In the genomic region with DNA sequence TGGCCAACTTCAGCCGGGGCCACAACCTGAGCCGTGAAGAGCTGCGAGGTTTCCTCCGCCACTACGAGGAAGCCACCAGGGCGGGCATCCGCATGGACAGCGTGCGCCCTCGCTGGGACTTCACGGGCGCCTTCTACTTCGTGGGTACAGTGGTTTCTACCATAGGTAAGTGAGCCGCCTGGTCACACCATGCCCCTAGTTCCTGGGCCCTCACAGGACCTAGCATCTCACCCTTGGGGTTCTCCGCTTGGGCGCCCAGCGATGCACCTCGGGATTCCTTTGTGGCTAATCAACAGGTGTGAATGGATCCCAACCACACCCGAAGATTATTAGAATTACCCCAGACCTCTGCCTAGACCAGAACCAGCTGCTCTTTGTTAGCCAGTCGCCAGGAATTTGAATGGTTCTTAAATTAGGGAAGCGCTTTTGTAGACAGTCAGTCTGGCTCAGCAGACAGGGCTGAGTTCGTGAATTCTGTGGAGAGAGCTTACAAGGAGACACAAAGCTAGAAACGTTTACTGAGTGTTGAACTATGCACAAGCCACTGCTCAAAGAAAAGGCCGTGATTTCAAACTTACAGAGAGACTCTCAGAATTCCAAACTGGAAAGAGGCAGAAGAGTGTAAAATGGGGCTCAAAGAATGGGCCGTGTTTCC, we compare ENCODE assay signal across 8 mouse cellular contexts. TPM values are rescaled to one million over a fixed set of nuclear protein-coding genes. Genes with fewer than 3 reads are reported as not detected.
DNase-seq lines count a peak whose midpoint lies in the region; ATAC-seq and TF ChIP-seq lines count a peak whose summit lies in the region.

No protein-coding gene starts in this region.

- H3K4me2 ChIP-seq in embryonic facial prominence, embryonic 15.5 days (replicated peaks), result peak overlapping the region; percentile 97
- H3K4me2 ChIP-seq in intestine, embryonic 14.5 days (ENCODE audit: low read length), result peak overlapping the region; percentile 91
- H3K4me2 ChIP-seq in midbrain, postnatal 0 days (ENCODE audit: low read depth, low read length, poor library complexity, severe bottlenecking), result peak overlapping the region; percentile 98

- H3K27me3 ChIP-seq in embryonic facial prominence, embryonic 15.5 days, result peaks cover 73% of the 10 kb centered on the region
- peaks cover 72% of the 10 kb centered on the region for H3K27me3 ChIP-seq in intestine, embryonic 14.5 days (replicated peaks; ENCODE audit: control insufficient read depth, insufficient read depth, low read length)
- H3K27me3 ChIP-seq in midbrain, postnatal 0 days (ENCODE audit: insufficient read depth, low read length), result peaks cover 55% of the 10 kb centered on the region

- no peak for TF ChIP-seq CTCF in lung, adult 2 months (IDR thresholded peaks at IDR 0.05; ENCODE audit: insufficient read depth, low read length)
- no peak for TF ChIP-seq CTCF in midbrain, postnatal 0 days (IDR thresholded peaks at IDR 0.05)

- H3K36me3 ChIP-seq in embryonic facial prominence, embryonic 15.5 days, result no peaks in the 10 kb centered on the region
- H3K36me3 ChIP-seq in intestine, embryonic 14.5 days (ENCODE audit: control insufficient read depth, insufficient read depth, low read length), result no peaks in the 10 kb centered on the region
- no peaks in the 10 kb centered on the region for H3K36me3 ChIP-seq in midbrain, postnatal 0 days (ENCODE audit: insufficient read depth, low read length)

- H3K9ac ChIP-seq in embryonic facial prominence, embryonic 15.5 days, result no peak overlapping the region; the same call in 1 of the 2 replicates
- no peak overlapping the region for H3K9ac ChIP-seq in intestine, embryonic 14.5 days (ENCODE audit: low read length)
- H3K9ac ChIP-seq in midbrain, postnatal 0 days (replicated peaks; ENCODE audit: low read length, poor library complexity, severe bottlenecking), result peak overlapping the region; percentile 59

- 8% methylated on average over 25 of the region's 25 CpGs for WGBS in lung, adult 2 months
- 4% methylated on average over 25 of the region's 25 CpGs for WGBS in embryonic facial prominence, embryonic 15.5 days
- WGBS in intestine, embryonic 14.5 days, result 5% methylated on average over 24 of the region's 25 CpGs
- WGBS in midbrain, postnatal 0 days, result 5% methylated on average over 25 of the region's 25 CpGs

- H3K9me3 ChIP-seq in embryonic facial prominence, embryonic 15.5 days (replicated peaks), result no peaks in the 10 kb centered on the region
- no peaks in the 10 kb centered on the region for H3K9me3 ChIP-seq in intestine, embryonic 14.5 days (ENCODE audit: control insufficient read depth, low read length)
- H3K9me3 ChIP-seq in midbrain, postnatal 0 days (ENCODE audit: low read length), result no peaks in the 10 kb centered on the region

- peaks cover 6% of the 10 kb centered on the region; the same call in 1 of the 2 replicates for H3K4me1 ChIP-seq in lung, adult 2 months (ENCODE audit: control insufficient read depth, insufficient read depth, low read length)
- H3K4me1 ChIP-seq in embryonic facial prominence, embryonic 15.5 days, result peaks cover 32% of the 10 kb centered on the region
- H3K4me1 ChIP-seq in intestine, embryonic 14.5 days (replicated peaks; ENCODE audit: control insufficient read depth, insufficient read depth, low read length), result peaks cover 19% of the 10 kb centered on the region; the same call in 1 of the 2 replicates
- peaks cover 13% of the 10 kb centered on the region; the same call in 1 of the 2 replicates for H3K4me1 ChIP-seq in midbrain, postnatal 0 days (ENCODE audit: insufficient read depth, low read length)

- no peak for TF ChIP-seq POLR2A in lung, adult 2 months (IDR thresholded peaks at IDR 0.05; ENCODE audit: borderline replicate concordance, extremely low read depth, low read depth, low read length)

- DNase-seq in lung, adult 2 months, result peak; percentile 18
- no peak for DNase-seq in lung, postnatal 36 days
- peak; percentile 60 for DNase-seq in intestine, embryonic 14.5 days (ENCODE audit: low spot score)
- no peak for DNase-seq in midbrain, postnatal 0 days (ENCODE audit: low spot score)
- DNase-seq in layer of hippocampus, adult 9-10 months (ENCODE audit: low spot score), result no peak
- DNase-seq in kidney, postnatal 25 days, result no peak

- peak overlapping the region; percentile 51 for H3K4me3 ChIP-seq in lung, adult 2 months (replicated peaks; ENCODE audit: extremely low read depth, low read depth, low read length)
- H3K4me3 ChIP-seq in embryonic facial prominence, embryonic 15.5 days (replicated peaks), result peak overlapping the region; percentile 53
- peak overlapping the region; percentile 49 for H3K4me3 ChIP-seq in intestine, embryonic 14.5 days (ENCODE audit: low read depth, low read length)
- peak overlapping the region; percentile 58 for H3K4me3 ChIP-seq in midbrain, postnatal 0 days (ENCODE audit: low read depth, low read length)

- H3K27ac ChIP-seq in embryonic facial prominence, embryonic 15.5 days (replicated peaks), result no peak overlapping the region
- H3K27ac ChIP-seq in intestine, embryonic 14.5 days (ENCODE audit: low read depth), result no peak overlapping the region
- H3K27ac ChIP-seq in midbrain, postnatal 0 days (ENCODE audit: low read depth, low read length), result no peak overlapping the region

- no peak for ATAC-seq in embryonic facial prominence, embryonic 15.5 days (ENCODE audit: insufficient number of reproducible peaks, low FRiP score, low TSS enrichment, low read depth)
- 0 out of 2 replicates have a peak, but pooled peaks have one; percentile 25 for ATAC-seq in intestine, embryonic 14.5 days (replicated peaks; ENCODE audit: low FRiP score, low TSS enrichment, low read depth)
- no peak for ATAC-seq in midbrain, postnatal 0 days (ENCODE audit: low FRiP score)
- no peak for ATAC-seq in megakaryocyte-erythroid progenitor cell, adult 5-6 weeks (replicated peaks; ENCODE audit: low FRiP score, low TSS enrichment, poor library complexity, severe bottlenecking)

RNA-seq across cellular contexts. Expression of a gene that starts 1.9 kb away (rescaled TPM):
- polyA plus RNA-seq in lung, adult 2 months (2012; rRNA removed), result 2.5 and 3.0 TPM in 2 replicates
- 2.9 and 3.0 TPM in 2 replicates for polyA plus RNA-seq in embryonic facial prominence, embryonic 15.5 days (2015; fragmentation: Nextera tagmentation; extraction: Ambion mirVana)
- polyA plus RNA-seq in intestine, embryonic 14.5 days (2014; fragmentation: Nextera tagmentation; extraction: Ambion mirVana), result 0.37 and 0.39 TPM in 2 replicates
- 1.5 and 1.9 TPM in 2 replicates for total RNA-seq in midbrain, postnatal 0 days (2014; rRNA removed)
- polyA plus RNA-seq in midbrain, postnatal 0 days (2015; fragmentation: Nextera tagmentation; extraction: Ambion mirVana), result 1.3 and 1.4 TPM in 2 replicates
- total RNA-seq in megakaryocyte-erythroid progenitor cell, adult 5-6 weeks (2014; fragmentation: Nextera tagmentation), result not detected in 2 replicates
- 0.38 TPM in 1 of 2 replicates, not detected in the other for total RNA-seq in megakaryocyte-erythroid progenitor cell, adult 5-6 weeks (2017)

Comparison
In these comparisons a context has a peak if more than half of its experiments do, and no peak if none do; other contexts are left out.
1. DNase-seq: peak in lung, adult 2 months (single experiment) and intestine, embryonic 14.5 days (single experiment); none in lung, postnatal 36 days (single experiment), midbrain, postnatal 0 days (single experiment), layer of hippocampus, adult 9-10 months (single experiment) and kidney, postnatal 25 days (0 of 2).
2. Peak in every context shown above with its lines, with median percentiles within 50 percentile points of each other: H3K4me3 ChIP-seq and H3K4me2 ChIP-seq.